Mouse (Mus musculus): ENCODE results near the gene Tardbp. TPM values are rescaled to one million over a fixed set of nuclear protein-coding genes. Genes with fewer than 3 reads are reported as not detected.

Gene Tardbp
- polyA plus RNA-seq, 1 experiment, result 797 TPM

DNA sequence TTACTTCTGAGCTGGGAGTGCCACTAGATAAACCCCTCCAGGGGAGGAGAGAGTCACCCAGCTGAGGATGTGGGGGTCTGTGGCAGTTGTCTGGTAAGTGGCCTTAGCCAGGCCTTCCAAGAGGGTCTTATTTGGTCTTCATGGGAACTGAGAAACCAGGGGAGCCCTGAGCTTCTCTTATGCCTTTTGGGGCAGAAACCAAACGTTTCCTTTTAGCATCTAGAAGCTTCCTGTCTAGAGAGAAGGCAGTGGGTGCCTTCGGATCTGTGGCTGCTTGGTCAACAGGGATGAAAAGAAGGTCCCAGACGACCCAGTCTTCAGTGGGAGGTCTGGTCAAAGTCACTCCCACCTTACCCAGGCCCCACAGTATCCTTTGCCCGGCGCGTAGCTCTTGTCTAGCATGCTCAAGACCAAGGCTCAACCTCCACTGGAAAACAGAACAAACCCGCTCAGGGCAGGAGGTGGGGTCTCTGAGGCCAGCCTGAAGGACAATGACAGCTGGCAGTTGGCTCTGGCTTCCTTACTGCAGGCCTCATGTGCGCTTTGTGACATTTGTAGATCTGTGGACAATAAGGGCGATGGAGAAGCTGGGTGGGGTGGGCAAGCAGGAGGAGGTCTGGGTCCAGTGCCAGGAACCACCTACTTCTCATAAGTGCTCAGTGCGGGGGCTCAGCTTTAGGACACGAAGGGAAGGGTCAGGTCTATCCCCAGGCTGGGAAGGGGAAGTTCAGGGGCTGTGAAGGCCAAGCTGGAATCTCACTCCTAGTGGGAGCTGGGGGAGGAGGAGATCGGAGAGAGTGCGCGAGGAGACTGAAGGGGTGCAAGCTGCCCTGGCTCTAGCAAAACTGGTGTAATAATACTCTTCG, 16.7 kb upstream of the Tardbp start, which contains the start of gene Gm572:
TSS of gene Gm572 (plus strand) at position 27 of the 866 bp plus-strand sequence.
- Histone ChIP-seq H3K27me3 (ENCODE audit: control insufficient read depth, insufficient read depth, low read length, poor library complexity, severe bottlenecking) (no peaks in the 10 kb centered on the region), H3K36me3 (ENCODE audit: control insufficient read depth, insufficient read depth, low read length, poor library complexity, severe bottlenecking) (no peaks in the 10 kb centered on the region), H3K27ac (ENCODE audit: insufficient read depth, low read length) (no peak within 1 kb of the TSS), H3K4me3 (ENCODE audit: low read depth, low read length) (peak within 1 kb of the TSS; percentile 29), H3K4me1 (ENCODE audit: control insufficient read depth, insufficient read depth, low read length) (no peaks in the 10 kb centered on the region), H3K9me3 (replicated peaks; ENCODE audit: control insufficient read depth, insufficient read depth, low read length, poor library complexity, severe bottlenecking) (no peaks in the 10 kb centered on the region), H3K9ac (ENCODE audit: low read depth, poor library complexity, severe bottlenecking) (no peak within 1 kb of the TSS)
- TF ChIP-seq POLR2A (IDR thresholded peaks at IDR 0.05; ENCODE audit: insufficient read depth, low read length) (no peak), CTCF (IDR thresholded peaks at IDR 0.05; ENCODE audit: low read depth, low read length) (no peak), EP300 (IDR thresholded peaks at IDR 0.05; ENCODE audit: insufficient read depth, low read depth, low read length) (no peak)

- Histone ChIP-seq H3K27me3 (ENCODE audit: control insufficient read depth, insufficient read depth, low read length, poor library complexity, severe bottlenecking) (no peaks in the 10 kb centered on the region), H3K4me1 (ENCODE audit: control insufficient read depth, insufficient read depth, low read length) (no peaks in the 10 kb centered on the region), H3K4me3 (ENCODE audit: low read depth, low read length) (no peak overlapping the region), H3K36me3 (ENCODE audit: control insufficient read depth, insufficient read depth, low read length, poor library complexity, severe bottlenecking) (no peaks in the 10 kb centered on the region), H3K9me3 (replicated peaks; ENCODE audit: control insufficient read depth, insufficient read depth, low read length, poor library complexity, severe bottlenecking) (no peaks in the 10 kb centered on the region), H3K9ac (ENCODE audit: low read depth, poor library complexity, severe bottlenecking) (no peak overlapping the region), H3K27ac (ENCODE audit: insufficient read depth, low read length) (no peak overlapping the region)
- TF ChIP-seq CTCF (IDR thresholded peaks at IDR 0.05; ENCODE audit: low read depth, low read length) (no peak), POLR2A (IDR thresholded peaks at IDR 0.05; ENCODE audit: insufficient read depth, low read length) (no peak), EP300 (IDR thresholded peaks at IDR 0.05; ENCODE audit: insufficient read depth, low read depth, low read length) (no peak)
Observed at GRCm38 (mm10) chr4:148641121-148641520, 14.3 kb upstream of the Tardbp start.

GRCm38 (mm10) chr4:148639455-148639854, 12.6 kb upstream of the Tardbp start:
- Histone ChIP-seq H3K27ac (ENCODE audit: insufficient read depth, low read length) (no peak overlapping the region), H3K9ac (ENCODE audit: low read depth, poor library complexity, severe bottlenecking) (no peak overlapping the region), H3K36me3 (ENCODE audit: control insufficient read depth, insufficient read depth, low read length, poor library complexity, severe bottlenecking) (no peaks in the 10 kb centered on the region), H3K4me1 (ENCODE audit: control insufficient read depth, insufficient read depth, low read length) (no peaks in the 10 kb centered on the region), H3K9me3 (replicated peaks; ENCODE audit: control insufficient read depth, insufficient read depth, low read length, poor library complexity, severe bottlenecking) (no peaks in the 10 kb centered on the region), H3K4me3 (ENCODE audit: low read depth, low read length) (no peak overlapping the region), H3K27me3 (ENCODE audit: control insufficient read depth, insufficient read depth, low read length, poor library complexity, severe bottlenecking) (no peaks in the 10 kb centered on the region)
- TF ChIP-seq EP300 (IDR thresholded peaks at IDR 0.05; ENCODE audit: insufficient read depth, low read depth, low read length) (no peak), CTCF (IDR thresholded peaks at IDR 0.05; ENCODE audit: low read depth, low read length) (no peak)

GRCm38 (mm10) chr4:148638302-148638701, 11.5 kb upstream of the Tardbp start:
- Histone ChIP-seq H3K27me3 (ENCODE audit: control insufficient read depth, insufficient read depth, low read length, poor library complexity, severe bottlenecking) (no peaks in the 10 kb centered on the region), H3K36me3 (ENCODE audit: control insufficient read depth, insufficient read depth, low read length, poor library complexity, severe bottlenecking) (no peaks in the 10 kb centered on the region), H3K9ac (ENCODE audit: low read depth, poor library complexity, severe bottlenecking) (peak overlapping the region; percentile 46; the same call in 1 of the 2 replicates), H3K4me1 (ENCODE audit: control insufficient read depth, insufficient read depth, low read length) (no peaks in the 10 kb centered on the region), H3K27ac (ENCODE audit: insufficient read depth, low read length) (peak overlapping the region; percentile 10), H3K9me3 (replicated peaks; ENCODE audit: control insufficient read depth, insufficient read depth, low read length, poor library complexity, severe bottlenecking) (no peaks in the 10 kb centered on the region), H3K4me3 (ENCODE audit: low read depth, low read length) (peak overlapping the region; percentile 62)
- TF ChIP-seq CTCF (IDR thresholded peaks at IDR 0.05; ENCODE audit: low read depth, low read length) (no peak), EP300 (IDR thresholded peaks at IDR 0.05; ENCODE audit: insufficient read depth, low read depth, low read length) (no peak), POLR2A (IDR thresholded peaks at IDR 0.05; ENCODE audit: insufficient read depth, low read length) (no peak)

GRCm38 (mm10) chr4:148635309-148635708, 8.5 kb upstream of the Tardbp start:
- no peak for TF ChIP-seq POLR2A (IDR thresholded peaks at IDR 0.05; ENCODE audit: insufficient read depth, low read length)
- TF ChIP-seq CTCF (IDR thresholded peaks at IDR 0.05; ENCODE audit: low read depth, low read length), result no peak
- no peak for TF ChIP-seq EP300 (IDR thresholded peaks at IDR 0.05; ENCODE audit: insufficient read depth, low read depth, low read length)
- Histone ChIP-seq H3K4me3 (ENCODE audit: low read depth, low read length) (no peak overlapping the region), H3K4me1 (ENCODE audit: control insufficient read depth, insufficient read depth, low read length) (no peaks in the 10 kb centered on the region), H3K9me3 (replicated peaks; ENCODE audit: control insufficient read depth, insufficient read depth, low read length, poor library complexity, severe bottlenecking) (no peaks in the 10 kb centered on the region), H3K36me3 (ENCODE audit: control insufficient read depth, insufficient read depth, low read length, poor library complexity, severe bottlenecking) (no peaks in the 10 kb centered on the region), H3K27ac (ENCODE audit: insufficient read depth, low read length) (peak overlapping the region; percentile 30; the same call in 1 of the 2 replicates), H3K9ac (ENCODE audit: low read depth, poor library complexity, severe bottlenecking) (no peak overlapping the region), H3K27me3 (ENCODE audit: control insufficient read depth, insufficient read depth, low read length, poor library complexity, severe bottlenecking) (no peaks in the 10 kb centered on the region)

GRCm38 (mm10) chr4:148633395-148634061, 6.7 kb upstream of the Tardbp start:
- H3K27me3 ChIP-seq (ENCODE audit: control insufficient read depth, insufficient read depth, low read length, poor library complexity, severe bottlenecking), result no peaks in the 10 kb centered on the region
- no peaks in the 10 kb centered on the region for H3K9me3 ChIP-seq (replicated peaks; ENCODE audit: control insufficient read depth, insufficient read depth, low read length, poor library complexity, severe bottlenecking)
- H3K27ac ChIP-seq (ENCODE audit: insufficient read depth, low read length), result peak overlapping the region; percentile 93
- no peaks in the 10 kb centered on the region for H3K36me3 ChIP-seq (ENCODE audit: control insufficient read depth, insufficient read depth, low read length, poor library complexity, severe bottlenecking)
- H3K4me1 ChIP-seq (ENCODE audit: control insufficient read depth, insufficient read depth, low read length), result peaks cover 2% of the 10 kb centered on the region
- TF ChIP-seq POLR2A (IDR thresholded peaks at IDR 0.05; ENCODE audit: insufficient read depth, low read length), result no peak
- TF ChIP-seq CTCF (IDR thresholded peaks at IDR 0.05; ENCODE audit: low read depth, low read length), result no peak
- peak; percentile 96 for TF ChIP-seq EP300 (IDR thresholded peaks at IDR 0.05; ENCODE audit: insufficient read depth, low read depth, low read length)
- no peak overlapping the region for H3K4me3 ChIP-seq (ENCODE audit: low read depth, low read length)
- no peak overlapping the region for H3K9ac ChIP-seq (ENCODE audit: low read depth, poor library complexity, severe bottlenecking)
